Mouse (Mus musculus): ENCODE measurements around the gene Atg9a. TPM values are rescaled to one million over a fixed set of nuclear protein-coding genes. Genes with fewer than 3 reads are reported as not detected.

Gene Atg9a
- total RNA-seq (2012; rRNA removed): 7.8 and 10.2 TPM in 2 replicates
- 10 to 100 TPM in 1 of 2 experiments, not detected in 1; 26.1 TPM for polyA plus RNA-seq (2012; ENCODE audit: insufficient read depth in 1 of 2, insufficient read length in 2 of 2, low read depth in 1 of 2, low replicate concordance in 2 of 2, missing spikeins in 1 of 2)

- H3K9ac ChIP-seq (ENCODE audit: control insufficient read depth, low read depth, low read length, poor library complexity, severe bottlenecking): peak within 1 kb of the TSS; percentile 96
- H3K9me3 ChIP-seq (replicated peaks; ENCODE audit: insufficient read depth, low read length): no peaks in the 10 kb centered on the region
- no peaks in the 10 kb centered on the region for H3K27me3 ChIP-seq (ENCODE audit: control insufficient read depth in 1 of 2, insufficient read depth in 2 of 2, low read length in 2 of 2)
- peak; percentile 99 for DNase-seq (ENCODE audit: low read depth, low spot score)
- H3K4me3 ChIP-seq (ENCODE audit: control insufficient read depth in 1 of 2, insufficient read depth in 1 of 2, low read depth in 2 of 2, low read length in 2 of 2): peak within 1 kb of the TSS; percentile 95 to 96
- H3K79me2 ChIP-seq (ENCODE audit: control insufficient read depth, insufficient read depth, low read length, poor library complexity): peaks cover 9% of the 10 kb centered on the region
- peaks cover 3 to 30% of the 10 kb centered on the region in 2 experiments; a peak in 3 of 4 replicates for H3K4me1 ChIP-seq (ENCODE audit: control insufficient read depth in 1 of 2, insufficient read depth in 2 of 2, low read length in 2 of 2)
- peak within 1 kb of the TSS; percentile 80 for H3K27ac ChIP-seq (ENCODE audit: control insufficient read depth, low read depth, low read length)
- H3K36me3 ChIP-seq (ENCODE audit: control insufficient read depth in 1 of 2, insufficient read depth in 2 of 2, low read length in 2 of 2): peaks cover 0 to 31% of the 10 kb centered on the region in 2 experiments; a peak in 2 of 4 replicates
- TF ChIP-seq EP300 (IDR thresholded peaks at IDR 0.05; ENCODE audit: low read depth in 1 of 2, low read length in 2 of 2): no peak
- peak; percentile 86 for TF ChIP-seq HCFC1 (IDR thresholded peaks at IDR 0.05; ENCODE audit: low read depth, low read length)
- no peak for TF ChIP-seq MYB (IDR thresholded peaks at IDR 0.05; ENCODE audit: low read depth, low read length)
- no peak for TF ChIP-seq RAD21 (IDR thresholded peaks at IDR 0.05; ENCODE audit: low read depth, low read length)
- no peak for TF ChIP-seq GABPA (IDR thresholded peaks at IDR 0.05; ENCODE audit: low read depth, low read length)
- TF ChIP-seq MAZ (IDR thresholded peaks at IDR 0.05; ENCODE audit: low read depth, low read length): no peak; the same call in 1 of the 2 replicates
- TF ChIP-seq MYC (IDR thresholded peaks at IDR 0.05; ENCODE audit: low read depth, low read length): peak; percentile 48; the same call in 1 of the 2 replicates
- peak; percentile 70; the same call in 1 of the 2 replicates for TF ChIP-seq MAX (IDR thresholded peaks at IDR 0.05; ENCODE audit: low read length)
- no peak for TF ChIP-seq USF1 (IDR thresholded peaks at IDR 0.05; ENCODE audit: low read depth, low read length)
- peak; percentile 72 for TF ChIP-seq NELFE (IDR thresholded peaks at IDR 0.05; ENCODE audit: low read depth, low read length)
- peak; percentile 56; the same call in 1 of the 2 replicates for TF ChIP-seq POLR2AphosphoS2 (IDR thresholded peaks at IDR 0.05; ENCODE audit: low read length)
- TF ChIP-seq MEF2A (IDR thresholded peaks at IDR 0.05; ENCODE audit: extremely low read depth, insufficient replicate concordance, low read depth, low read length, poor library complexity, severe bottlenecking): no peak
- TF ChIP-seq RCOR1 (IDR thresholded peaks at IDR 0.05; ENCODE audit: low read depth, low read length): no peak
- peak; percentile 96 for TF ChIP-seq SIN3A (IDR thresholded peaks at IDR 0.05; ENCODE audit: low read length)
- TF ChIP-seq ZMIZ1 (IDR thresholded peaks at IDR 0.05; ENCODE audit: low read depth, low read length): peak; percentile 15; the same call in 1 of the 2 replicates
- TF ChIP-seq MAFK (IDR thresholded peaks at IDR 0.05; ENCODE audit: borderline replicate concordance, low read depth, low read length): no peak
- TF ChIP-seq TBP (IDR thresholded peaks at IDR 0.05; ENCODE audit: low read depth, low read length): peak; percentile 63
- TF ChIP-seq CTCF (IDR thresholded peaks at IDR 0.05 in 2 of 3, conservative IDR thresholded peaks at IDR 0.05 in 1 of 3; ENCODE audit: control insufficient read depth in 1 of 3, insufficient read depth in 1 of 3, low read depth in 2 of 3, low read length in 3 of 3, poor library complexity in 1 of 3, severe bottlenecking in 1 of 3): 0 out of 6 replicates have a peak, but pooled peaks of 1 of the 3 experiments have one; percentile 5
- no peak for TF ChIP-seq BHLHE40 (IDR thresholded peaks at IDR 0.05; ENCODE audit: borderline replicate concordance, low read depth, low read length)
- TF ChIP-seq ZC3H11A (IDR thresholded peaks at IDR 0.05; ENCODE audit: low read depth, low read length): no peak
- TF ChIP-seq KAT2A (conservative IDR thresholded peaks at IDR 0.05; ENCODE audit: low read depth, low read length): no peak; the same call in 1 of the 2 replicates
- TF ChIP-seq E2F4 (IDR thresholded peaks at IDR 0.05; ENCODE audit: borderline replicate concordance, low read depth, low read length): no peak
- TF ChIP-seq ZKSCAN1 (IDR thresholded peaks at IDR 0.05; ENCODE audit: low read depth, low read length): no peak
- no peak for TF ChIP-seq CHD1 (IDR thresholded peaks at IDR 0.05; ENCODE audit: low read depth, low read length)
- no peak for TF ChIP-seq TAL1 (IDR thresholded peaks at IDR 0.05; ENCODE audit: low read length)
- peak; percentile 50 to 78; a peak in 3 of 4 replicates for TF ChIP-seq POLR2A (IDR thresholded peaks at IDR 0.05; ENCODE audit: control insufficient read depth in 1 of 2, insufficient read depth in 1 of 2, low read depth in 1 of 2, low read length in 2 of 2, poor library complexity in 1 of 2)
- TF ChIP-seq MXI1 (IDR thresholded peaks at IDR 0.05; ENCODE audit: low read depth, low read length): peak; percentile 96
- TF ChIP-seq JUND (IDR thresholded peaks at IDR 0.05; ENCODE audit: low read depth, low read length): no peak
- peak; percentile 44; the same call in 1 of the 2 replicates for TF ChIP-seq NRF1 (IDR thresholded peaks at IDR 0.05; ENCODE audit: insufficient read depth, low read depth, low read length, poor library complexity, severe bottlenecking)
- TF ChIP-seq ELF1 (IDR thresholded peaks at IDR 0.05; ENCODE audit: low read depth, low read length): 0 out of 2 replicates have a peak, but pooled peaks have one; percentile 27
- 0 out of 2 replicates have a peak, but pooled peaks have one; percentile 46 for TF ChIP-seq ETS1 (IDR thresholded peaks at IDR 0.05; ENCODE audit: low read depth, low read length)
- no peak for TF ChIP-seq UBTF (IDR thresholded peaks at IDR 0.05; ENCODE audit: borderline replicate concordance, insufficient read depth, low read depth, low read length)
- TF ChIP-seq ZNF384 (IDR thresholded peaks at IDR 0.05; ENCODE audit: low read depth, low read length): no peak
- TF ChIP-seq TCF12 (IDR thresholded peaks at IDR 0.05; ENCODE audit: low read depth, low read length): peak; percentile 59
- TF ChIP-seq SMC3 (IDR thresholded peaks at IDR 0.05; ENCODE audit: low read depth, low read length): no peak
These were observed at the start of gene Atg9a, which contains the start of gene Ankzf1 for GRCm38 (mm10) chr1:75191622-75192402. Atg9a (minus strand) TSS chr1:75192196. Ankzf1 (plus strand) TSS chr1:75192151.
